Mouse (Mus musculus): Measurements from ENCODE around the gene Slc16a10.

The Slc16a10 gene

GRCm38 (mm10) chr10:40068595-40068994 lies 73.5 kb downstream of the Slc16a10 start:
- DNase-seq (ENCODE audit: low spot score): no peak

- no peak for DNase-seq (ENCODE audit: low spot score)
Observed at GRCm38 (mm10) chr10:40067529-40067928, 74.5 kb downstream of the Slc16a10 start.

GRCm38 (mm10) chr10:40067071-40067470 lies 75.0 kb downstream of the Slc16a10 start:
- no peak for DNase-seq (ENCODE audit: low spot score)

- DNase-seq (ENCODE audit: low spot score): no peak
Observed at GRCm38 (mm10) chr10:40065357-40065756, 76.7 kb downstream of the Slc16a10 start.

- no peak for DNase-seq (ENCODE audit: low spot score)
Observed at GRCm38 (mm10) chr10:40063291-40063890, 78.7 kb downstream of the Slc16a10 start.

GRCm38 (mm10) chr10:40062812-40063211 lies 79.2 kb downstream of the Slc16a10 start:
- DNase-seq (ENCODE audit: low spot score): no peak

- DNase-seq (ENCODE audit: low spot score): no peak
Observed at GRCm38 (mm10) chr10:40061926-40062325, 80.1 kb downstream of the Slc16a10 start.

GRCm38 (mm10) chr10:40058786-40059120 lies 83.3 kb downstream of the Slc16a10 start:
- no peak for DNase-seq (ENCODE audit: low spot score)

GRCm38 (mm10) chr10:40058062-40058785 lies 83.8 kb downstream of the Slc16a10 start:
- no peak for DNase-seq (ENCODE audit: low spot score)

- no peak for DNase-seq (ENCODE audit: low spot score)
Observed at GRCm38 (mm10) chr10:40057615-40058014, 84.4 kb downstream of the Slc16a10 start.

- no peak for DNase-seq (ENCODE audit: low spot score)
Observed at GRCm38 (mm10) chr10:40054455-40054854, 87.6 kb downstream of the Slc16a10 start.

- DNase-seq (ENCODE audit: low spot score): no peak
Observed at GRCm38 (mm10) chr10:40053896-40054295, 88.2 kb downstream of the Slc16a10 start.

GRCm38 (mm10) chr10:40053257-40053895 lies 88.7 kb downstream of the Slc16a10 start:
- DNase-seq (ENCODE audit: low spot score): no peak

GRCm38 (mm10) chr10:40051997-40052396 lies 90.1 kb downstream of the Slc16a10 start:
- no peak for DNase-seq (ENCODE audit: low spot score)

- no peak for DNase-seq (ENCODE audit: low spot score)
Observed at GRCm38 (mm10) chr10:40050763-40051162, 91.3 kb downstream of the Slc16a10 start.

GRCm38 (mm10) chr10:40041339-40041738 lies 100.7 kb downstream of the Slc16a10 start:
- DNase-seq (ENCODE audit: low spot score): peak; percentile 52

- no peak for DNase-seq (ENCODE audit: low spot score)
Observed at GRCm38 (mm10) chr10:40036686-40037560, 105.1 kb downstream of the Slc16a10 start.

GRCm38 (mm10) chr10:40034956-40035355 lies 107.1 kb downstream of the Slc16a10 start:
- DNase-seq (ENCODE audit: low spot score): no peak

GRCm38 (mm10) chr10:40032897-40033296 lies 109.2 kb downstream of the Slc16a10 start:
- DNase-seq (ENCODE audit: low spot score): no peak

- no peak for DNase-seq (ENCODE audit: low spot score)
Observed at GRCm38 (mm10) chr10:40030716-40031115, 111.3 kb downstream of the Slc16a10 start.

- DNase-seq (ENCODE audit: low spot score): no peak
Observed at GRCm38 (mm10) chr10:40029610-40030009, 112.4 kb downstream of the Slc16a10 start.

- no peak for DNase-seq (ENCODE audit: low spot score)
Observed at GRCm38 (mm10) chr10:40028091-40028490, 114.0 kb downstream of the Slc16a10 start.
